Mouse (Mus musculus) myocyte (in vitro differentiated cells): ENCODE results near the gene Ugdh.
A peak's percentile ranks its signal among the peaks of the same experiment; 100 is the strongest.

Experiments
- E2F4 ChIP-seq: IDR thresholded peaks from one replicate; pipeline ENCODE4 v1.6.1; 2011; ENCODE audit warnings: mild to moderate bottlenecking, control low read depth, moderate library complexity; ENCODE audit not compliant: insufficient read depth
- MAX ChIP-seq: IDR thresholded peaks from one replicate; pipeline ENCODE4 v1.6.1; 2011; ENCODE audit warnings: low read depth, mild to moderate bottlenecking, control low read depth
- MYOD1 ChIP-seq, 3 experiments: IDR thresholded peaks; one replicate each; pipeline ENCODE4 v1.6.1; 2011; ENCODE audit warnings: control low read depth in 2 of 3, low read depth in 2 of 3, mild to moderate bottlenecking in 2 of 3, moderate library complexity in 1 of 3; ENCODE audit not compliant: insufficient read length in 2 of 3, control insufficient read depth in 1 of 3
- POLR2A ChIP-seq: IDR thresholded peaks from one replicate; pipeline ENCODE4 v1.6.1; 2011; ENCODE audit warnings: low read depth, mild to moderate bottlenecking, control low read depth, moderate library complexity; ENCODE audit not compliant: insufficient read length
- POLR2AphosphoS2 ChIP-seq: IDR thresholded peaks from one replicate; pipeline ENCODE4 v1.6.1; 2011; ENCODE audit warnings: low read depth, control low read depth; ENCODE audit not compliant: insufficient read length
- USF1 ChIP-seq: IDR thresholded peaks from one replicate; pipeline ENCODE4 v1.6.1; 2011; ENCODE audit warnings: low read depth, mild to moderate bottlenecking, control low read depth, moderate library complexity

DNA sequence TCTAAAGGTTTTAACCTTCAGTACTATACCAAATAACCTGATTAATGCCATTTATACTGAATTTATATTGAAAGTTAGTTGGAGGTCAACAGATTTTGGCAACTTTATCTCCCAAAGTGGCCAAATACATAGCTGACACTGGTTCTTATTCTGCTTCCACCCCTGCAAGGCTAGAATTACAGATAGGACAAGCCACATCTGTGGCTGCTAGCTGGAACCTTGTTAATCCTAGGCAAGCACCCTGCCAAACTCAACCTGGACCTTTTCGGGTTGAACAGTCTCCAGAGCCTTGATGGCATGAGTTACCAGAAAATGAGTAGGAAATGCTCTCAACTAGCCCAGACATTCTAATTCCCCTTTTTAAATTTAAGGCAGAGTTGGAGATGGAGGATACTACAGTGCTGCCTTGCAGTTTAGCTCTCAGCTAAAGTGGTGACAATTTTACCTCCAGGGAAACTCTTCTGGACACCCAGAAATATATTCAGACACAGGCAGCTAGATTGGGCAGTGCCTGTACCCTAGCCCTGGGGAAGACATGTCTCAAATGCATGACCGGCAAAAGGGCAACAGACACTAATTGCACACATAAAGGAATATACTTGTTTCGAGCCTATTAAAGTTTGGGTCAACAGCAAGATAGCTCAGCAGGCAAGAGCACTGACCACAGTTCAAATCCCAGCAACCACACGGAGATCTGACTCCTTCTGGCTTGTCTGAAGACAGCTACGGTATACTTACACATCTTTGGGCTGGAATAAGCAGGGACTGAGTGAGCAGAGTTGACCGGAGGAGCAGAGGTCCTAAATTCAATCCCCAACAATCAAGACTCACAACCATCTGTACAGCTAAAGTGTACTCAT, 48.5 kb downstream of the Ugdh start:
- TF ChIP-seq MAX (no peak), USF1 (no peak), POLR2A (peak; percentile 23), POLR2AphosphoS2 (peak; percentile 64), E2F4 (no peak), MYOD1 (IDR thresholded peaks at IDR 0.05; ENCODE audit: control insufficient read depth in 1 of 3, insufficient read length in 2 of 3, low read depth in 2 of 3) (no peak)
